Mouse (Mus musculus): ENCODE results near the gene Rpl18a.

Rpl18a gene

DNA sequence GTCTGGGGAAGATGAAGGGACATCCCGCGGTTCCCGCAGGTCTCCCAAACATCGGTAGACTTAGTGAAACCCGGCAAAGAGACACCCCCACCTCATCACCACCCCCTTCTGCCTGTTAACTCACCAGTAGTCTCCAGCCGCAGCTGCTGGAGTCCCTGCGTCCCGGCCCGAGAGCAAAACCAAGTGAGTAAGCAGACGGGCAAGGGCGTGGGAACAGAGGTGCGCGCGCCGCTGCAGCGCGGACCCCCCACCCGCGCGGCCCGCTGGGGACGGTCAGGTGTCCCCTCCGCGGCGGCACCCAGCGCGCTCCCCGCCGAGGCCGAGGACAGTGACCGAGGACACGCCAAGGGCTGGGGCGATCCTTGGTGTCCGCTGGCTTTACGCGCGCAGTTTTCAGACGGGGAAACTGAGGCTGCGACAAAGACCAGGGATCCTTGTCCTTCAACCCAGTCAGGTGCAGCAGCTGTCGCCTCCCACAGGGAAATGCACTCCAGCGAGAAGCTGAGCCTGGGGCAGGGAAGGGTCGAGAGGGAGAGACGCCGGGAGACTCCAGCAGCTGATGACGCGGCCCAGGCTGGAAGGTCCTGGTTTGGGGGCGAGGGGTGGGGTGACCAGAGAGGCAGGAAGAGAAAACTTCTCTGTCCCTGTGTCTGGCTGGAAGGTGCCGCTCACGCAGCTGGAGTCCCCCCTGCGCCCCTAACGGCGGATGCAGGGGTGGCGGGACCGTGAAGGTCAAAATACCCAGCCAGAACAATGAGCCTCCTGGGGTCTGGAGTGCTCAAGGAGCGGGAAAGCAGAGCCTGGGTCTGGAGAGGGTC, 34.2 kb downstream of the Rpl18a start, which contains the start of gene Kcnn1:
Kcnn1 (minus strand) TSS at position 435 of the 818 bp plus-strand sequence.
- DNase-seq (ENCODE audit: low read depth in 2 of 2, low spot score in 2 of 2), result no peak

DNA sequence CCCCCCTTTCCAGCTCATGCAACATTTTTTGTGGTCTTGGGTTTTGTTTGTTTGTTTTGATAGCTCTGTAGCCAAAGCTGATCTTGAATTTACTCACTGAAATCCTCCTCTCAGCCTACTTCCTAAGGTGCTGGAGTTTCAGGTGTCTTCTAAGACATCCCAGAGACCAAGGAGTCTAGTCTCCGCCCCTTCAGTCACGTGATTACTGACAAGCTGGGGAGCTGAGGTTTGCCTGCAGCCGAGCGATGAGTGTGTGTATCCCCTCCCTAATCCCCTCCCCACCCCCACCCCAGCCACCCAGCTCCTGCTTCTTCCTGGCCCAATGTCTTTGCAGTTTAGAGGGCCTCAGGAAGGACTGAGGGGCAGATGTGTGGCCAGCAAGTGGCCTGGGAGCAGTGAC, 39.7 kb downstream of the Rpl18a start:
- no peak for DNase-seq (ENCODE audit: low read depth in 2 of 2, low spot score in 2 of 2)

DNA sequence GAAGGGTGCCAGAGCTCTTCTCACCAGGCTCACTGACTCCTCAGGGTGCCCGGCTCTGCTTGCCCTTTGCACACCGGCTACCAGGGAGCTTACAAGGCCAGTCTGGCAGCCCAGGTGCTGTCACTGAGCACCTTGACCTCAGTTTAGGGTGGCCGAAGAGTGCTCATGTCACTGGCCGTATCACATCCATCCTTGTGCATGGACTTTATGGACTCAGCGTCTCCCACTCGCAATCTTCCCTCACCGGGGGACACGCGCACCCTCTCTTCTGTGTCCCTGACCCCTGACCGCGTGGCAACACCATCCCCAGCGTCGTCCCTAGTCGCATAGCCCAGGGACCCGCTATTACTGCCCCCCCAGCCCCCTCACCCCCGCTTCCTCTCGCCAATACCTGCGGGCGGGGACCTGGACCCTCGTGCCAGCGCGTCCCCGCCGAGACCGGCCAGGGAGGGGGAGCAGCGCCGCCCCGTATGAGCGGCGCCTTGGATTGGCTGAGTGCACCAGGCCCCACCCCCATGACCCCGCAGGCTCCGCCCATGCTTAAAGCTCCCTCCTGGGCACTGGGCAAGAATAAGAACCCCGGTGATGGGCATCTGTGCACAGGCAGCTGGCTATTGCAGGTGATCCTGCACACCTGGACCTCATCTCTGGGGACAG, 40.5 kb downstream of the Rpl18a start:
- no peak for DNase-seq (ENCODE audit: low read depth in 2 of 2, low spot score in 2 of 2)

DNA sequence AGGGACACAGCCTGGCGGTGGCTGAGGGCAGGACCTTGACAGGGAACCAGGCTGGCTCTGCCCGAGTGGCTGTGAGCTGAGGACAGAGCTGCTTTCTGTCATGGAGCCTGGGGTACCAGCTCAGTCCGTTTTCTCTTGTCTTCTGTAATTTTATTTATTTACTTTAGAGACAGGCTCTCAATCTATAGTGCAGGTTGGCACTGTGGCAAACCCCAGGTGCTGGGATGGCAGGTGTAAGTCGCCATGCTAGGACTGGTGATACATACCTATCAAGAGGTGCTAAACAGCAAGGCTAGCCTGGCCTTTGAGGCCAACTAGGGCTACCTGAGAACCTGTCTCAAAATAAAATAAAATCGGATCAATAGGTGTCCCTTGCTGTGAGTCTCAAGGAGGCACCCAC, 41.2 kb downstream of the Rpl18a start:
- no peak for DNase-seq (ENCODE audit: low read depth in 2 of 2, low spot score in 2 of 2)

DNA sequence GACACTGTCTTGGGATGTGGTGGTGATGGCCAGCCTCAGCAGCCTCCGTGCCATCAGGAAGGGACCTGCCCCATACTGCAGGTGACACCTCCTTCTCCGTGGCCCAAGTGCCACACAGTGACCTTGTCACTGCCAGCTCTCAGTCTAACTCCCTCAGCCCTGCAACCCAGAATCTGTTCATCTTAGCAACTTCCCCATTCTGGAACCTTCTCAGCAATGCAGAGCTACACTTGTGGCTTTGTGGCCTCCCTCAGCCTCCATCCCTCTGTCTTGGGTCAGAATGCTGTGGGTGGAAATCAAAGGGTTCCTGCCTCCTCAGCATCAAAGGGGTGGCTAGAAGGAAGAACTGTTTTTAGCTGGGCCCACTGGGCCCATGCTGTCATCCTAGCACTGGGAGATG, 43.3 kb downstream of the Rpl18a start:
- DNase-seq (ENCODE audit: low read depth in 2 of 2, low spot score in 2 of 2), result no peak

DNA sequence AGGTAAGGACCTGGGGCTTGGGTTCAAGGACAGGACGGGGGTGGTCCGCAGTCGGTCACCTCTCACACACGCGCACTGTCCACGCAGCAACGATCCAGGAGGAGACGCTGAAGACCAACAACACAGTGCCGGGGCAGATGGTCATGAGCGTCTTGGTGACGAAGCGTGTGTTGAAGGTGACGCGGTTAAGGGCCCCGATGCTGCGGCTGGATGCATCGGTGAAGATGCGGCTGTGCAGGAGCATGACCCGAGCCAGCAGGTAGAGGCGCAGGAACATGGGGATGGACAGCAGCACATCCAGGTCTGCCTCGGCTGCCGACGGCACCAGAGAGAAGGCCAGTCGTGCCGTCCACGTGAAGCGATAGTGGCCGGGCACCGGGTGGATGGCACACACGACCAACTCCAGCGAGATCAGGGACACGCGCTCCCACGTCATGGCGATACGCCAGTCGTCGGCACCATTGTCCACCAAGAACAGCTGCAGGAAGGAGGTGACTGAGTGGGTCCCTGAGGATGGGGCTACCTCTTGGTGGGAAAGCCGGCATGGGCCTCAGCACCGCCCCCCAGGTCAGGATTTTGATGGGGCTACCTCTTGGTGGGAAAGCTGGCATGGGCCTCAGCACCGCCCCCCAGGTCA, 44.5 kb downstream of the Rpl18a start:
- DNase-seq (ENCODE audit: low read depth in 2 of 2, low spot score in 2 of 2), result no peak

DNA sequence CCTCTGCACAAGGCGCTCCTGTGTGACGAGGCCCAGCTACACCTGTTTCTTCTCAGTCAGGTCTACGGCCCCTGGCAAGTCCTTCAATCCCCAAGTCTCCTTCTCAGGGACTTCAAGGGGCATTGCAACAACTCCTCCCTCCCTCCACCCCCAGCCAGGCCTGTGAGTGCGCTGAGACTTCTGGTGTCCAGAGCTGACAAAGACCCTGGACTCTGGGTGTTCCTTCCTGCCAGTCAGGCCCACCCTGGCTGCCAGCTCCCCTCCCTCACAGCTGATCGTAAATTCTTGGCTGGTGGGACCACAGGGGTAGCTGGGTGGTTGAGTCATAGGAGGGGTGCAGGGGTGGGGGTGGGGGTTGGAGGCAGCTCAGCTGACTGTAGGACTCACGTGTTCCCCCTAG, 45.4 kb downstream of the Rpl18a start:
- DNase-seq (ENCODE audit: low read depth in 2 of 2, low spot score in 2 of 2), result no peak

DNA sequence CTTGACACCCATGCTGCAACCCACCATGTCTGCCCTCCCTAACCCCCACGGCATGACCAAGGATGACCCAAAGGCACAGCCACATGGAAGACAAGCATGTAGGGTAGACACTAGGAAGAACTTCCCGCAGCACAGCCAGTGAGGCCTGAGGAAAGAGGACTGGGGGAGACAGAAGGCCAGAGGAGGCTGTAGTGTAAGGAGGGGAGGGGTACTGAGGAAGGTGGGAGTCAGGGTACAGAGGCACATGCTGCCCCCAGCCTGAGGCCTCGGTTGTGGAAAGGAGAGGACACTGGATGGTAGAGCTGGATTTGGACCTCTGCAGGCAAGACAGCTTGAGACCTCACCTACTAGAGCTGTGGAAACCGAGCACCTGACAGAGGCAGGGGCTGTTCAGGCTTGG, 46.3 kb downstream of the Rpl18a start:
- no peak for DNase-seq (ENCODE audit: low read depth in 2 of 2, low spot score in 2 of 2)

DNA sequence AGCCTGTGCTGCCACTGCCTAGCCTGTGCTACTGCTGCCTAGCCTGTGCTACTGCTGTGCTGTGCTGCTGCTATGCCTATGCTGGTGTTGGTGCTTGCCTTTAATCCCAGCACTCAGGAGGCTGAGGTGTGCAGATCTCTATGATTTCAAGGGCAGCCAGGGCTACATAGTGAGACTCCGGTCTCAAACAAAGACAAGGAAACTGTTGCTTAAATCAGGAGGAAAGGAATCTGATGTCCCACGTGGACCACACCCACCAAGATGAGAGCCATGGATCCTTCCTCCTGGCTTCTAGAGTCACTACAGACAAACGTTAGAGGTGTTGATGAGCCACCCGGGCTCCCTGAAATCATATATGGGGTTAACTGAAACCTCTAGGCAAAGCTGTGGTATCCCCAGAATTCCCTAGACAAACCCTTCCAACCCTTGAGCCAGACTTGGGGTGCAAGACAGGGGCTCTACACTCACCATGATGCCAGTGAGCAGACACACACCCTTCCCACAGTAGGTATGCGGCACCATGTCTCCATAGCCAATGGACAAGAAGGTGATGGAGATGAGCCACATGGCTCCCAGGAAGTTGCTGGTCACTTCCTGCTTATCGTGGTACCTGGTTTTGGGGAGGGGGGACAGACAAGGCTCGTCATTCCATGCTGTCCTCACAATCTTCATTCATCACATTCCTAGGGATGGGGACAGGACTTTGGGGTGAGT, 46.9 kb downstream of the Rpl18a start:
- no peak for DNase-seq (ENCODE audit: low read depth in 2 of 2, low spot score in 2 of 2)

DNA sequence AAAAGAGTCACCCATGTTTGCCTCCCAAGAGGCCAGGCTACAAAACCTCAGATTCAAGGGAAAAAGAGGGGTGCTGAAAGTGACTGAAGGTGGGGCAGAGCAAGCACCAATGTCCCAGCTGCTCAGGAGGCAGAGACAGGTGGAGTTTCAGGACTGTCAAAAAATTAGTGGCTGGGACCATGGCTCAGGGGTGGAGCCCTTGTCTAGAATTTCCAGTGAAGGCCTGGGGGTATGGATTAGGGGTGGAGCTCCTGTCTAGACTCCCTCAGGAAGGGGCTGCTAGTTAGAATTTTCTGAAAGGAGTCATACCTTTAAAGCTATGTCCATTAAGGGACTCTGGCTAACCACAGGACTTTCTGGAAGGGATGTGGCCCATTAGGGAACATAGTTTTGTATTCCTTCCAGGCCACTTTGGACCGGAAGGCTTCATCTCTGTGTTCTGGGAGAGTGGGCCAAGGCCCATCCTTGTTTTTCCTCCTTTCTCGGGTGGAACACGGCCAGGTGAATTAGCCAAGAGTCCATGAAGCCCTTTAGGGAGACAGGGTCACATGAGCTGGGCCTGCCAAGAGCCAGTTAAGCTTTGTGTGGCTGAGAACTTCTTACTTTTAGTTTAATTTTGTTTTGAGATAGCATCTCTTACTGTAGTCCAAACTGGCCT, 47.8 kb downstream of the Rpl18a start:
- DNase-seq (ENCODE audit: low read depth in 2 of 2, low spot score in 2 of 2), result no peak

DNA sequence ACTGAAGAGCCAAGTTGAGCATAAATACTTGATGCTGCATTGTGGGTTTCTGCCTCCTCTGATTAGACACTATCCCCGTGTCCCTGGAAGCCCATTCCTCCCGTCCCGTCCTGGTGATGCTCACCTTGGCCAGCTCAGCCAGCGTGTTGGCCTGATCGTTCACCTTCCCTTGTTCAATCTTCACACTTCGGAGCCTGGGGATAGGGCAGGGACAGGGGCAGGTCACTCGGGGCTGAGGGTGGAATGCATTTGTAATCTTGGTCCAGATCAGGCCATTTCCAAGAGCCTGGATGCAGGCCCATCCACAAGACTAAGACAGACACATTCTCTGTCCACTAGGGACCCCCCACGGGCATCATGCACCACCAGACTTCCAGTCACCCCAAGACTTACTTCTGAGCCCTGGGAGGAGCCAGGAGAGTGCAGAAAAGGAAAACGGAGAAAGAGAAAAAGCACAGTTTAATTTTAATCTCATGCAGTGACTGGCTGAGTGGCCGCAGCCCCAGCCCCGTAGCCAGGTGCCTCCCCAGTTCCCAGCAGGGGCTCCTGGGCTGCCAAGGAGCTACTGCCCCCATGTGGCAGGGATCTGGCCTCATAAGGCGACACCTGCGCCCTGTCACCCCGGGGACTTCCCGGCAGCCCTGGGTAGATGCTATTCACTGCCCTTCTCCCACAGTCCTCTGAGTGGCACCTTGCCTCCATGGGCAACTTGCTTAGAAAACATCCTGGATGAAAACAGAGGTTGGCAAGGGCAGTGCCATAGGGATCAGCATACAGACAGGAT, 50.6 kb downstream of the Rpl18a start:
- DNase-seq (ENCODE audit: low read depth in 2 of 2, low spot score in 2 of 2), result no peak

DNA sequence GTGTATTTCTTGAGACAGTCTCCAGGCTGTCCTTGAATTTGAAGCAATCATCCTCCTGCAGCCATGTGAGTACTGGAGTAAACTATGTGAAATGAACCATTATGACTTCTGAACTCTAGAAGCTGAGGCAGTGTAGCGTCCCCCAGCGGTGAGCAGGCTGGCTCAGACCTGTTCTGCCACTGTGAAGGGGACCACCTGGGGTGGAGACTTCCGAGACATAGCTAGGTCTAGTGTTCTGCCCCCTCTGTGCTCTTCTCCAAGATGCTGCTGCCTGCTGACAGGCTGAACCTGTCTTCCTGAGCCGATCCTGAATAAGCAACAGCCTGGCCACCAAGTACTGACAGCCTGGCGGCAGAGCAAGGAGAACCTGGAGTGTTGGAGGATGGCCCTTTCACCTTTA, 52.1 kb downstream of the Rpl18a start:
- DNase-seq (ENCODE audit: low read depth in 2 of 2, low spot score in 2 of 2), result no peak

Measured in CD8-positive naive resting alpha-beta T cell, adult 2 months (primary cell).